Mouse (Mus musculus) thymus, postnatal 14 days (tissue): ENCODE measurements around the gene Ninj1.

Source experiments
- DNase-seq: peaks from one replicate; pipeline ENCODE4 v3.0.0; 2021

The Ninj1 gene

GRCm38 (mm10) chr13:49234711-49235110, 47.4 kb downstream of the Ninj1 start:
- no peak for DNase-seq

GRCm38 (mm10) chr13:49237617-49238016, 50.3 kb downstream of the Ninj1 start:
- no peak for DNase-seq

DNA sequence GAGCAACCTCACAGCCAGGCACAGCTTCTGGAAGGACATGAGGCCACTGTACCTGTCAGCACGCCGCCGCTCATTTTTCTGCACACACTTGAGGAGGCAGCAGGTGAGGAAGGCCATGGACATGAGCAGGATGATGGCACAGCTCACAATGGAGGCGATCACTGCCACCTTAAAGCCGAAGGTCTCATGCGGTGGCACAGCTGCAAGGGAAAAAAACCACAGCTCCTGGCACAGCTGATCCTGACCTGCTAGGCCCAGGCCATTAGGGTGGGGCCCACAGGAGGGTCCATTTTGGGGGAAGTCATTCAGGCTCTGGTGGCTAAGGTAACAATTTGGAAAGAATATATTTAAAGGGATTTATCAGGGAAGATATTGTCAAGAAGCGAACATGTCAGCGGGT, 51.5 kb downstream of the Ninj1 start:
- DNase-seq, result no peak

DNA sequence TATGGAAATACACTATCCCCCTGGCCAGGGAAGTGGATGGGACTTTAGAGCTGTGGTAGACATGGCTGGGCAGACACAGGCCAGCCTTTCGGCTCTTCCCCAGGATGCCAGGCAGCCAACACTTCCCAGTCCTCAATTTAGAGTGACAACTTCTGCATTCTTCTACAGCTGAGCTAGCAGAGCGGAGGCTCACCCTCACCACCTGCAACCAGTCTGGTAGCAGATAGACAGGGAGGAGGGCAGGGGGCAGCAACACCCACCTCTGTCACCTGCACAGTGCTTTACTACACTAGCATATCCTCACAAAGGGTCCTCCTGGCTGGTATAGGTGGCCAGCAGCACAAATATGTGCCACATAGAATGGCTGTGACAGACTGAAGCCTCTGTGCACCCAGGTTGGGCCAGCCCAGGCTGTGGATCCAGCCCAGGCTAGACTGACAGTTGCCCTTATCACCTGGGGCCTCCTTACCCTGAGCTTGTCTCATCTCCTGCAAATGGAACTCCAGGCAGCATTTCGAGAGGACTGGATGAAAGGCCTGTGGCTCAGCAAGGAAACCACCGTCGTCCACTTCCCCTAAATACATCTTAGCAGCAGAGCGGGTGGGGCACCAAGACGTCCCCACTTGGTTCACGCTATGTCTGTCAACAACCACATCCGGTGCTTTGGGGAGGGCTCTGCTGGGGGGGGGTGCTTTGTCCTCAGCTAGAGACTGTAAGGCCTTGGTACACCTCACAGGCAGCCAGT, 55.2 kb downstream of the Ninj1 start:
- DNase-seq, result peak; percentile 88

GRCm38 (mm10) chr13:49243492-49243891, 56.2 kb downstream of the Ninj1 start:
- no peak for DNase-seq

GRCm38 (mm10) chr13:49245251-49245650, 58.0 kb downstream of the Ninj1 start:
- DNase-seq, result no peak
